Mouse (Mus musculus) adrenal gland, postnatal 10 days (tissue): ENCODE results near the gene Shbg. TPM values are rescaled to one million over a fixed set of nuclear protein-coding genes. Genes with fewer than 3 reads are reported as not detected.
"Not testable (repeated sequence)": the region's sequence is repeated elsewhere in the genome, so short reads cannot be mapped to it uniquely, and the experiment has no call there.

Experiments
- DNase-seq: peaks from one replicate; pipeline ENCODE4 v3.0.0; 2021; ENCODE audit warnings: mixed read lengths
- total RNA-seq, 2 experiments: library from RNA; stranded (reverse); gene quantifications; 2 replicates each; pipeline ENCODE4 v1.2.3; 2021

The Shbg gene
- total RNA-seq, 2 experiments from 2014 or later = 0.27 to 0.36 TPM

DNA sequence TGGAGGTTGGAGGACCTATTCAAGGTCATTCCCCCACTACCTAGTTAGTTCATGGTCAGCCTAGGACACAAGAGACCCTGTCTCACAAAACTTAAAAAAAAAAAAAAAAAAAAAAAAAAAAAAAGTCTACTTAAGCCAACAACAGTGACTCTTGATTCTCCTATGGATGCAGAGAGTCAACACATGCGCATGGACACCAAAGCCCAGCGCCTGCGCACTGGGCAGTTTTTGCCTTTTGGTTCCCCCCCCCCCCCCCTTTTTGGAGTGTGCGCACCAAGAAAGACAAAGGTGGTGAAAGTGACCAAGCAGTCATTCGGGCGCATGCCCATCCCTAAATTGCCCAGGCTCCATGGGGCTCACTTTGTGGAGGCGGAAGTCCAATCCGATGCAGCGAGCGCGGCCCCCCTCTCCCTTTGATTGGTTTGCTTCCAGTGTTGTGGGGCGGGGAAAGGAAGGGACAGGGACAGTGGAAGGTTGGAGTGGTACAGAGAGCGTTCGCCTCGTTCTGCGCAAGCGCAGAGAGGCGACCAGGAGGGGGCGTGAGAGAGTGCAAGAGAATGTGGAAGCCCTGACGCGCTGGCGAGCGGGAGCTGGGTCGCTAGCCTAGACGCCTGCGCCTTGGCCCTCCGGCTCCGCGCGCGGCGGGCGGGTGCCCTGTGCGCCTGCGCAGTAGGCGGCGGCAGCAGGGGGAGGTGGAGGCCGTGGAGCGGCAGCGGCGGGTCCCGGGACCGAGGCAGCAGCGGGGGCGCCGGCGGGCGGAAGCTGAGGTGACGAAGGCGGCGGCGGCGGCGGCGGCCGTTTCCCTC, 14.8 kb upstream of the Shbg start, which contains the start of gene Fxr2:
TSS of gene Fxr2 (plus strand) at position 707 of the 806 bp plus-strand sequence.
- peak; percentile 100 for DNase-seq

DNA sequence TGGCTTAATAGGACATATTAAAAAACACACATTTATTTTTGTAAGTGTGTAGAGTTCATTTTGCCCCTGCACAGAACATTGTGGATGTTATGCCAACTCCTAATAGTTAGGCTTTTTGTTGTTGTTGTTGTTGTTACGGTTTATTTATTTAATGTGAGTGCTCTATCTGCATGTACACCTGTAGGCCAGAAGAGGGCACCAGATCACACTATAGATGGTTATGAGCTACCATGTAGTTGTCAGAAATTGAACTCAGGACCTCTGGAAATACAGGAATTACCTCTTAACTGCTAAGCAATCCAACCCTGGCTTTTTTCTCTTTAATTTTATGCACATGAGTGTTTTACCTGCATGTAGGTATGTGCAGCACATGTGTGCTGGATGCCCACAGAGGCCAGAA, 12.1 kb upstream of the Shbg start:
- DNase-seq = no peak

DNA sequence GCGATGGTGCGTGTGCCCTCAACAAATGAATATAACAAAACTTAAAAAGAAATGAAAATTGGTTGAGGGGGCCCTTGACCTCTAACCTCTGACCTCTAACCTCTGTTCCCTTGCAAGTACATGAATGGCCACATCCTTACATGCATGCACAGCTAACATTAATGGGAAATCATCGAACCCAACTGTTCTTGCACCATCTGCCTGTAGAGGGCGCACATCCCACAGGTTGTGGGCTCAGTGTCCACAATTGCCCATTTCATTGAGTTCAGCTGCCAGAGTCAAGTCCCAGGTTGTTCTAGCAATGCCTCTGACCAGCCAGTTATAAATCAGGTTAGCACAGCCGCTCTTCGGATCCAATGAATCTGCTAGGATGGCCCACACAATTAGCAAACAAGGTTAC, 10.6 kb upstream of the Shbg start:
- DNase-seq = peak; percentile 86

- not testable (repeated sequence) for DNase-seq
Measured at GRCm38 (mm10) chr11:69624339-69624738, 6.6 kb upstream of the Shbg start.

GRCm38 (mm10) chr11:69623006-69623405, 5.3 kb upstream of the Shbg start:
- no peak for DNase-seq

GRCm38 (mm10) chr11:69622406-69622805, 4.7 kb upstream of the Shbg start:
- no peak for DNase-seq

DNA sequence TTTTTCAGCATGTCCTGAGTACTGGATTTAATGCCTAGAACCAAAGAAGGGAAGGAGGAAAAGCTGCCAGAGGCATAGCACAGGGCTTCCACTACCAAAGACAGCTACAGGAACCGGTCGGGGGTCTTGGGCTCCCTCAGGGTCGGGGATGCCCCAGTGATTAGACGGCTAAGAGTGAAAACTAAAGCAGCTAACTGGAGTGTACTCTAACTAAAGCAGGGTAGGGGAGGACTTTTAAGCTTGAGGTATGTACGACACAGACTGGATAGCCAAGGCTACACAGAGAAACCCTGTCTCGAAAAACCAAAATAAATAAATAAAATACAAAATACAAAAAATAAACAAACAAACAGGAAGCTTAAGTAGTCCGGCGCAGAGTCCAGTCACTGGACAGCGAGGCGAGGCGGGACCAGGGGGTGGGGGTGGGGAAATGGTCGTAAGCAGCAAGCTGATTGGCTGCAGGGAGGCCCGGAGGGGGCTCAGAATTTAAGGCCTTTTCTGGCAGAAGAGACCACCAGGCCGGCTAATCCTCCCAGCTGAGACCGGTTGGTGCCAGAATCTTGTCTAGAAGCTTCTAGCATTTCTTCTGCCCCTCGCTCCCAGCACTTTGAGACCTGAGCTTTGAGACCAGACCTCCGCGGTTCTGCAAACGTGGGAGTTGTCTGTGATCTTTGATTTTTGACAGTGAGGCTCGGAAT, 4.0 kb upstream of the Shbg start, which contains the start of gene Sat2:
TSS of gene Sat2 (plus strand) at position 454 of the 698 bp plus-strand sequence.
- peak; percentile 74 for DNase-seq

DNA sequence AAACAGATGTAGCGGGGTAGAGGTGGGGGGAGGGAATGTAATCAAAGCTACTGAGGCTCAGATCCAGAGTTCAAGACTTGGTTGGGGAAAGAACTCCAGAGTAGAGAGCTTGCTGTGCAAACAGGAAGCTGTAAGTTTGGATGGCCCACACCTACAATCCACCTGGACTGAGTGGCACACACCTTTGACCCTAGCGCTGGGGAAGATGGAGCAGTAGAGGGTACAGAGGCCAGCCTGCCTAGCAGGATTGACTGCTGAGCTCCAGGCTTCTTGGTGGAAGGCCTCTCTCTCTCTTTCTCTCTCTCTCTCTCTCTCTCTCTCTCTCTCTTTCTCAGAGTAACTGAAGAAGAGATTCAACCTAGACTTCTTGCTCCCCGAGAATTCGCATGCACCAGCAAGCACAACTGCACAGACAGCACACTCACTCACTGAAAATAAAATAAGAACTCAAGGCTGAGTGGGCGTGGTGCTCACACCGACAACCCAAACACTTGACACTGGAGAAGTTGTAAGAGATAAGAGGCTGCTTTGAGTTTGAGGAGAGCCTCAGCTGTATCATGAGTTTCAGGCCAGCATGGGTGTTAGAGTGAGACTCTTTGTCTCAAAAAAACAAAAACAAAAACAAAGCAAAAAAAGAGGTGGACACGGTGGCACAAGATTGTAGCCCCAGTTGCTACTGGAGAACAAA, 2.8 kb upstream of the Shbg start:
- no peak for DNase-seq

DNA sequence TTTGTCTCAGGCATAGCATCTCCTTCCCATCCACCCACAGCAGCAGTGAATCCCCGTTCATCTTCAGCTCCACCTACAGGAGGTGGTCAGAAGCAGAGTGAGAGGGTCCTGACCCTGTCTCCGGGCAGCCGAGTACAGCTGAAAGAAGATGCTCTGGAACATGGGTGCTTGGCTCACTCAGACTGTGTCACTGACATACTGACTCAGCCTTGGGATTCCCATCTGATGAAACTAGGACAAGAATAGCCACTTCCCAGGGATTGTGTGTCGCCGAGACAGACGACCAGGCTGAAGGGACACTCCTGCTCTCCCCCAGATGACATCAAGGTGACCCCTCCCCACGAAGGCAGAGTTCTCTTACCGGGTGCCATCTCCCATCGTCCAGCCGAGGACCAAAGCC, 924 bp downstream of the Shbg start:
- DNase-seq = no peak

- DNase-seq = not testable (repeated sequence)
Measured at GRCm38 (mm10) chr11:69614257-69614588, 3.5 kb downstream of the Shbg start.

GRCm38 (mm10) chr11:69613553-69614256, 4.0 kb downstream of the Shbg start:
- DNase-seq = peak; percentile 93

GRCm38 (mm10) chr11:69610899-69611298, 6.8 kb downstream of the Shbg start:
- DNase-seq = no peak

GRCm38 (mm10) chr11:69609416-69609815, 8.3 kb downstream of the Shbg start:
- DNase-seq = no peak

GRCm38 (mm10) chr11:69608525-69608924, 9.2 kb downstream of the Shbg start:
- no peak for DNase-seq

GRCm38 (mm10) chr11:69606832-69607231, 10.9 kb downstream of the Shbg start:
- DNase-seq = no peak

- no peak for DNase-seq
Measured at GRCm38 (mm10) chr11:69606491-69606795, 11.3 kb downstream of the Shbg start.

- peak; percentile 86 for DNase-seq
Measured at GRCm38 (mm10) chr11:69605726-69606490, 11.8 kb downstream of the Shbg start, which contains the start of gene Atp1b2. Gene Atp1b2, minus strand, starts transcription at chr11:69605942.

GRCm38 (mm10) chr11:69604795-69605664, 12.7 kb downstream of the Shbg start:
- DNase-seq = peak; percentile 38

GRCm38 (mm10) chr11:69604347-69604746, 13.4 kb downstream of the Shbg start:
- no peak for DNase-seq

GRCm38 (mm10) chr11:69603516-69603915, 14.2 kb downstream of the Shbg start:
- DNase-seq = no peak

- DNase-seq = peak; percentile 44
Measured at GRCm38 (mm10) chr11:69601768-69602167, 15.9 kb downstream of the Shbg start.
